Mouse (Mus musculus): ENCODE results near the gene F5. TPM values are rescaled to one million over a fixed set of nuclear protein-coding genes. Genes with fewer than 3 reads are reported as not detected.

Gene F5
- polyA plus RNA-seq, 1 experiment: 8.1 TPM

- Histone ChIP-seq H3K4me1 (ENCODE audit: control insufficient read depth, insufficient read depth, low read length) (no peaks in the 10 kb centered on the region), H3K27me3 (ENCODE audit: control insufficient read depth, insufficient read depth, low read length) (no peaks in the 10 kb centered on the region), H3K36me3 (ENCODE audit: control insufficient read depth, insufficient read depth, low read length) (no peaks in the 10 kb centered on the region)
These were observed 31.5 kb upstream of the F5 start for GRCm38 (mm10) chr1:164119892-164120776.

GRCm38 (mm10) chr1:164120777-164121158, 30.9 kb upstream of the F5 start:
- no peak overlapping the region for H3K4me3 ChIP-seq (ENCODE audit: control insufficient read depth, low read depth, low read length)
- H3K27me3 ChIP-seq (ENCODE audit: control insufficient read depth, insufficient read depth, low read length): no peaks in the 10 kb centered on the region
- no peak for TF ChIP-seq CTCF (IDR thresholded peaks at IDR 0.05; ENCODE audit: control insufficient read depth, insufficient read depth, insufficient replicate concordance, low read depth, low read length)
- no peak for TF ChIP-seq POLR2A (IDR thresholded peaks at IDR 0.05; ENCODE audit: control insufficient read depth, low read depth, low read length)
- H3K27ac ChIP-seq (ENCODE audit: control insufficient read depth, insufficient read depth, low read depth, low read length): no peak overlapping the region
- no peaks in the 10 kb centered on the region for H3K4me1 ChIP-seq (ENCODE audit: control insufficient read depth, insufficient read depth, low read length)
- H3K36me3 ChIP-seq (ENCODE audit: control insufficient read depth, insufficient read depth, low read length): no peaks in the 10 kb centered on the region

More at GRCm38 (mm10) chr1:164119892-164120776, 31.5 kb upstream of the F5 start:
- Histone ChIP-seq H3K4me3 (ENCODE audit: control insufficient read depth, low read depth, low read length) (no peak overlapping the region), H3K27ac (ENCODE audit: control insufficient read depth, insufficient read depth, low read depth, low read length) (no peak overlapping the region)
- TF ChIP-seq CTCF (IDR thresholded peaks at IDR 0.05; ENCODE audit: control insufficient read depth, insufficient read depth, insufficient replicate concordance, low read depth, low read length) (no peak), POLR2A (IDR thresholded peaks at IDR 0.05; ENCODE audit: control insufficient read depth, low read depth, low read length) (no peak)

GRCm38 (mm10) chr1:164123836-164124235, 27.8 kb upstream of the F5 start:
- Histone ChIP-seq H3K4me3 (ENCODE audit: control insufficient read depth, low read depth, low read length) (no peak overlapping the region), H3K36me3 (ENCODE audit: control insufficient read depth, insufficient read depth, low read length) (no peaks in the 10 kb centered on the region), H3K27me3 (ENCODE audit: control insufficient read depth, insufficient read depth, low read length) (no peaks in the 10 kb centered on the region), H3K4me1 (ENCODE audit: control insufficient read depth, insufficient read depth, low read length) (no peaks in the 10 kb centered on the region), H3K27ac (ENCODE audit: control insufficient read depth, insufficient read depth, low read depth, low read length) (no peak overlapping the region)
- TF ChIP-seq POLR2A (IDR thresholded peaks at IDR 0.05; ENCODE audit: control insufficient read depth, low read depth, low read length) (no peak), CTCF (IDR thresholded peaks at IDR 0.05; ENCODE audit: control insufficient read depth, insufficient read depth, insufficient replicate concordance, low read depth, low read length) (no peak)

- H3K4me1 ChIP-seq (ENCODE audit: control insufficient read depth, insufficient read depth, low read length): no peaks in the 10 kb centered on the region
- H3K4me3 ChIP-seq (ENCODE audit: control insufficient read depth, low read depth, low read length): no peak overlapping the region
- no peak overlapping the region for H3K27ac ChIP-seq (ENCODE audit: control insufficient read depth, insufficient read depth, low read depth, low read length)
- no peaks in the 10 kb centered on the region for H3K27me3 ChIP-seq (ENCODE audit: control insufficient read depth, insufficient read depth, low read length)
- no peak for TF ChIP-seq POLR2A (IDR thresholded peaks at IDR 0.05; ENCODE audit: control insufficient read depth, low read depth, low read length)
- no peak for TF ChIP-seq CTCF (IDR thresholded peaks at IDR 0.05; ENCODE audit: control insufficient read depth, insufficient read depth, insufficient replicate concordance, low read depth, low read length)
- H3K36me3 ChIP-seq (ENCODE audit: control insufficient read depth, insufficient read depth, low read length): no peaks in the 10 kb centered on the region
These were observed 21.6 kb upstream of the F5 start for GRCm38 (mm10) chr1:164130013-164130412.

- TF ChIP-seq CTCF (IDR thresholded peaks at IDR 0.05; ENCODE audit: control insufficient read depth, insufficient read depth, insufficient replicate concordance, low read depth, low read length) (no peak), POLR2A (IDR thresholded peaks at IDR 0.05; ENCODE audit: control insufficient read depth, low read depth, low read length) (no peak)
- no peaks in the 10 kb centered on the region for H3K4me1 ChIP-seq (ENCODE audit: control insufficient read depth, insufficient read depth, low read length)
- no peak overlapping the region for H3K4me3 ChIP-seq (ENCODE audit: control insufficient read depth, low read depth, low read length)
- no peaks in the 10 kb centered on the region for H3K36me3 ChIP-seq (ENCODE audit: control insufficient read depth, insufficient read depth, low read length)
- no peaks in the 10 kb centered on the region for H3K27me3 ChIP-seq (ENCODE audit: control insufficient read depth, insufficient read depth, low read length)
- H3K27ac ChIP-seq (ENCODE audit: control insufficient read depth, insufficient read depth, low read depth, low read length): no peak overlapping the region
These were observed 19.0 kb upstream of the F5 start for GRCm38 (mm10) chr1:164132609-164133008.

GRCm38 (mm10) chr1:164134101-164134500, 17.5 kb upstream of the F5 start:
- Histone ChIP-seq H3K27ac (ENCODE audit: control insufficient read depth, insufficient read depth, low read depth, low read length) (no peak overlapping the region), H3K4me3 (ENCODE audit: control insufficient read depth, low read depth, low read length) (no peak overlapping the region), H3K27me3 (ENCODE audit: control insufficient read depth, insufficient read depth, low read length) (no peaks in the 10 kb centered on the region), H3K4me1 (ENCODE audit: control insufficient read depth, insufficient read depth, low read length) (no peaks in the 10 kb centered on the region), H3K36me3 (ENCODE audit: control insufficient read depth, insufficient read depth, low read length) (no peaks in the 10 kb centered on the region)
- no peak for TF ChIP-seq POLR2A (IDR thresholded peaks at IDR 0.05; ENCODE audit: control insufficient read depth, low read depth, low read length)
- no peak for TF ChIP-seq CTCF (IDR thresholded peaks at IDR 0.05; ENCODE audit: control insufficient read depth, insufficient read depth, insufficient replicate concordance, low read depth, low read length)

GRCm38 (mm10) chr1:164135360-164135759, 16.3 kb upstream of the F5 start:
- Histone ChIP-seq H3K4me3 (ENCODE audit: control insufficient read depth, low read depth, low read length) (no peak overlapping the region), H3K36me3 (ENCODE audit: control insufficient read depth, insufficient read depth, low read length) (no peaks in the 10 kb centered on the region), H3K4me1 (ENCODE audit: control insufficient read depth, insufficient read depth, low read length) (no peaks in the 10 kb centered on the region), H3K27ac (ENCODE audit: control insufficient read depth, insufficient read depth, low read depth, low read length) (no peak overlapping the region), H3K27me3 (ENCODE audit: control insufficient read depth, insufficient read depth, low read length) (no peaks in the 10 kb centered on the region)
- TF ChIP-seq POLR2A (IDR thresholded peaks at IDR 0.05; ENCODE audit: control insufficient read depth, low read depth, low read length) (no peak), CTCF (IDR thresholded peaks at IDR 0.05; ENCODE audit: control insufficient read depth, insufficient read depth, insufficient replicate concordance, low read depth, low read length) (no peak)

Measured in testis, adult 2 months (tissue).